Mouse (Mus musculus): ENCODE measurements at regions not wholly inside any gene's neighbourhood (a gene's known extent, or its start where the extent isn't known, plus 50 kb on each side); places are given as distances from the start of the nearest gene placed in this dataset.

DNA sequence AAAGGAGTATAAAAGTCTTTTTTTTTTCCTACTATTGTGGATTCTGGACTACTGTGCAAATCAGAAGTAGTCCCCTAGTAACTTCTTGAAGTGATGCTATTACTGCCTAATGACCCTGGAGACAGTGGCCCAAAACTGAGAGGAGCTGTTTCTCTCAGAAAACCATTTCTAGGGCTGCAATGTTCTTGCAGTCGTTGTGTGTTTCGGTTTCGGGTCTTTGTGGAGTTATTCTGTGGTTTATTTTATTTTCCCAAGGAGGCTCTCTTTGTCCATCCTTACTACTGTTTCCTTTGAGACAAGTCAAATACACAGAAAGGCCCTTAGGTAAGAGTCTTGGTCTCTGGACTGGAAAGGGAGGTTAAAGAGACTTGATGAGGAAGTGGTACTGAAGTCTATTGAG is 258.9 kb downstream of the Adgrl2 start:
- no peak for TF ChIP-seq CTCF (IDR thresholded peaks at IDR 0.05; ENCODE audit: control insufficient read depth, insufficient read depth, insufficient replicate concordance, low read depth, low read length)
- TF ChIP-seq POLR2A (IDR thresholded peaks at IDR 0.05; ENCODE audit: control insufficient read depth, low read depth, low read length): no peak
- H3K36me3 ChIP-seq (ENCODE audit: control insufficient read depth, insufficient read depth, low read length): no peaks in the 10 kb centered on the region
- H3K4me3 ChIP-seq (ENCODE audit: control insufficient read depth, low read depth, low read length): no peak overlapping the region
- H3K27ac ChIP-seq (ENCODE audit: control insufficient read depth, insufficient read depth, low read depth, low read length): no peak overlapping the region
- H3K4me1 ChIP-seq (ENCODE audit: control insufficient read depth, insufficient read depth, low read length): no peaks in the 10 kb centered on the region
- no peaks in the 10 kb centered on the region for H3K27me3 ChIP-seq (ENCODE audit: control insufficient read depth, insufficient read depth, low read length)

DNA sequence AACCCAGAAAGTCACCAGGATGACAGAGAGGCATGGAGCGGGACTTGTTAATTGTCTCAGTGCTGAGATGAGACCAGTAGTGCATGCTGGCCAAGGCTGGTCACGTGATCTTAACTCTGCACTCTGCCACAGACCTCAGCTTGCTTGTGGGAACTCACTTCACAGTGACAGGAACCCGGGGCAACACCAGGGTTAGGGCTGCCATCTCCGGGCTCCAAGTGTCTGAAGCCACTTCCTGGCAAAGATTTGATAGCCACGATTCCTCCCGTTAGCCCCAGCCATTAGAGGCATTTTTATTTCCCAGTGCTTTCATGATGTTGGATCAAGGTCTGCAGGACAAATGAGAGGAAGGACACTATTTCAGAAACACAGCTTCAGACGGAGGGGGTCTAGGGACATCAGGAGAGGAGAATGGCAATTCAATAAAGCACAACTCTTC is 261.1 kb downstream of the Adgrl2 start:
- no peaks in the 10 kb centered on the region for H3K27me3 ChIP-seq (ENCODE audit: control insufficient read depth, insufficient read depth, low read length)
- no peak overlapping the region for H3K4me3 ChIP-seq (ENCODE audit: control insufficient read depth, low read depth, low read length)
- no peak overlapping the region for H3K27ac ChIP-seq (ENCODE audit: control insufficient read depth, insufficient read depth, low read depth, low read length)
- TF ChIP-seq POLR2A (IDR thresholded peaks at IDR 0.05; ENCODE audit: control insufficient read depth, low read depth, low read length) (no peak), CTCF (IDR thresholded peaks at IDR 0.05; ENCODE audit: control insufficient read depth, insufficient read depth, insufficient replicate concordance, low read depth, low read length) (no peak)
- H3K36me3 ChIP-seq (ENCODE audit: control insufficient read depth, insufficient read depth, low read length): no peaks in the 10 kb centered on the region
- no peaks in the 10 kb centered on the region for H3K4me1 ChIP-seq (ENCODE audit: control insufficient read depth, insufficient read depth, low read length)

GRCm38 (mm10) chr3:148728513-148729241 is 261.7 kb downstream of the Adgrl2 start:
- Histone ChIP-seq H3K27me3 (ENCODE audit: control insufficient read depth, insufficient read depth, low read length) (no peaks in the 10 kb centered on the region), H3K36me3 (ENCODE audit: control insufficient read depth, insufficient read depth, low read length) (no peaks in the 10 kb centered on the region), H3K27ac (ENCODE audit: control insufficient read depth, insufficient read depth, low read depth, low read length) (no peak overlapping the region), H3K4me1 (ENCODE audit: control insufficient read depth, insufficient read depth, low read length) (no peaks in the 10 kb centered on the region), H3K4me3 (ENCODE audit: control insufficient read depth, low read depth, low read length) (no peak overlapping the region)
- TF ChIP-seq CTCF (IDR thresholded peaks at IDR 0.05; ENCODE audit: control insufficient read depth, insufficient read depth, insufficient replicate concordance, low read depth, low read length) (no peak), POLR2A (IDR thresholded peaks at IDR 0.05; ENCODE audit: control insufficient read depth, low read depth, low read length) (no peak)

DNA sequence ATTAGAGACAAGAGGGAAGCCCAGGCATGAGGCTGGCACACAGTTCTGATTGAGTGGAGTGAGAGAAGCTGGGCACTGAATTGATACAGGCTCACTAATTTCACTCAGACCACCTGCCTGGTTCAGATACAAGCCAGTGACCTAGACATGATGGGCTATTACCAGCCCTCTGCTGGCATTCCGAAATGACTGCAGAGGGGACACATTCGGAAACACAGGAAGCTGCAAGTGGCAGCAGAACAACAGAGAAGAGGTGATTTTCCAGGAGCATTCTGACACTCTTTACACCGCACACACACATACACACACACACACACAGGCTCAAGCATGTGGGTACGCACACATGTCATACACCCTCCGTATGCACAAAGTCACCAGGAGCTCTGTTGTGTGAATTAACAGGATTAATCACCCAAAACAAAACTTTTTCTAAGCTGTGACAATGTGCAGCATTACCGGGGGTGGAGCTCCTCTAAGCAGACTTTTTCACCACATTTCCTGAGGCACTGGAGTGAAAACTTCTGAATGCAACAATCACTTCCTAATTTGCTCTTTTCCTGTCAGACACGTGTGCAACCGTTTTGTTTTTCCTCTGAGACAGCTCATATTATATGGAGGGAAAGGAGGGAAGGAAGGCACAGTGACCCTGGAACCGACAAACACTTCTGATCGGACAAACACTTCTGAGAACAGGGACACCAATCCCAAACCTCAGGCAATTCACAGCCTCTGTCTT is 263.6 kb downstream of the Adgrl2 start:
- no peak overlapping the region for H3K4me3 ChIP-seq (ENCODE audit: control insufficient read depth, low read depth, low read length)
- no peaks in the 10 kb centered on the region for H3K27me3 ChIP-seq (ENCODE audit: control insufficient read depth, insufficient read depth, low read length)
- H3K4me1 ChIP-seq (ENCODE audit: control insufficient read depth, insufficient read depth, low read length): no peaks in the 10 kb centered on the region
- TF ChIP-seq POLR2A (IDR thresholded peaks at IDR 0.05; ENCODE audit: control insufficient read depth, low read depth, low read length) (no peak), CTCF (IDR thresholded peaks at IDR 0.05; ENCODE audit: control insufficient read depth, insufficient read depth, insufficient replicate concordance, low read depth, low read length) (no peak)
- H3K27ac ChIP-seq (ENCODE audit: control insufficient read depth, insufficient read depth, low read depth, low read length): no peak overlapping the region
- H3K36me3 ChIP-seq (ENCODE audit: control insufficient read depth, insufficient read depth, low read length): no peaks in the 10 kb centered on the region

- TF ChIP-seq CTCF (IDR thresholded peaks at IDR 0.05; ENCODE audit: control insufficient read depth, insufficient read depth, insufficient replicate concordance, low read depth, low read length) (no peak), POLR2A (IDR thresholded peaks at IDR 0.05; ENCODE audit: control insufficient read depth, low read depth, low read length) (no peak)
- H3K27ac ChIP-seq (ENCODE audit: control insufficient read depth, insufficient read depth, low read depth, low read length): no peak overlapping the region
Observed at GRCm38 (mm10) chr3:148696555-148696954, 293.8 kb downstream of the Adgrl2 start.

GRCm38 (mm10) chr3:148695453-148695852 is 294.9 kb downstream of the Adgrl2 start:
- no peaks in the 10 kb centered on the region for H3K27me3 ChIP-seq (ENCODE audit: control insufficient read depth, insufficient read depth, low read length)
- no peak overlapping the region for H3K4me3 ChIP-seq (ENCODE audit: control insufficient read depth, low read depth, low read length)
- TF ChIP-seq CTCF (IDR thresholded peaks at IDR 0.05; ENCODE audit: control insufficient read depth, insufficient read depth, insufficient replicate concordance, low read depth, low read length) (no peak), POLR2A (IDR thresholded peaks at IDR 0.05; ENCODE audit: control insufficient read depth, low read depth, low read length) (no peak)
- no peaks in the 10 kb centered on the region for H3K36me3 ChIP-seq (ENCODE audit: control insufficient read depth, insufficient read depth, low read length)
- no peak overlapping the region for H3K27ac ChIP-seq (ENCODE audit: control insufficient read depth, insufficient read depth, low read depth, low read length)
- H3K4me1 ChIP-seq (ENCODE audit: control insufficient read depth, insufficient read depth, low read length): no peaks in the 10 kb centered on the region

More at GRCm38 (mm10) chr3:148696555-148696954, 293.8 kb downstream of the Adgrl2 start:
- Histone ChIP-seq H3K4me1 (ENCODE audit: control insufficient read depth, insufficient read depth, low read length) (no peaks in the 10 kb centered on the region), H3K27me3 (ENCODE audit: control insufficient read depth, insufficient read depth, low read length) (no peaks in the 10 kb centered on the region), H3K36me3 (ENCODE audit: control insufficient read depth, insufficient read depth, low read length) (no peaks in the 10 kb centered on the region), H3K4me3 (ENCODE audit: control insufficient read depth, low read depth, low read length) (no peak overlapping the region)

DNA sequence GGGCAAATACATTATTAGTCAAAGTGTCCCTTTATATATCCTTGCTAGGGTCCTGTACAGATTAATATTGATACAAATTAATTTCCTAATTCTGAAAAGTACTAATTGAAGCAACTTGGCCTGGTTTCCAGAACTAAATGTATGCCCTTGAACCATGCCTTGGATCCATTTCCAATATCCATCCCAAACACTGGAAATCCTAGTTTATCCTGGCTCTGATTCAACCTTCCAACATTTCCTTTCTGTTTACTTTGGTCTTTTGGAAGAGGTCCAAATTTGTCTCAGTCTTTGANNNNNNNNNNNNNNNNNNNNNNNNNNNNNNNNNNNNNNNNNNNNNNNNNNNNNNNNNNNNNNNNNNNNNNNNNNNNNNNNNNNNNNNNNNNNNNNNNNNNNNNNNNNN is 307.2 kb downstream of the Adgrl2 start:
- Histone ChIP-seq H3K4me1 (ENCODE audit: control insufficient read depth, insufficient read depth, low read length) (no peaks in the 10 kb centered on the region), H3K27ac (ENCODE audit: control insufficient read depth, insufficient read depth, low read depth, low read length) (no peak overlapping the region), H3K4me3 (ENCODE audit: control insufficient read depth, low read depth, low read length) (no peak overlapping the region), H3K27me3 (ENCODE audit: control insufficient read depth, insufficient read depth, low read length) (no peaks in the 10 kb centered on the region), H3K36me3 (ENCODE audit: control insufficient read depth, insufficient read depth, low read length) (no peaks in the 10 kb centered on the region)
- TF ChIP-seq POLR2A (IDR thresholded peaks at IDR 0.05; ENCODE audit: control insufficient read depth, low read depth, low read length) (no peak), CTCF (IDR thresholded peaks at IDR 0.05; ENCODE audit: control insufficient read depth, insufficient read depth, insufficient replicate concordance, low read depth, low read length) (no peak)

Data from testis, adult 2 months (tissue).